Mouse (Mus musculus) limb, embryonic 13.5 days (tissue): ENCODE results near the gene Tmem179. TPM values are rescaled to one million over a fixed set of nuclear protein-coding genes. Genes with fewer than 3 reads are reported as not detected.

Source experiments
- ATAC-seq: fragments of 200-750 bp; cut with Nextera tagmentation; 2 replicates; pipeline ENCODE4 v1.8.0; 2017; ENCODE audit warnings: low read depth, moderate number of reproducible peaks, moderate TSS enrichment; ENCODE audit not compliant: low FRiP score
- H3K27ac ChIP-seq: fragments of 300-500 bp; sonication (generic); 2 replicates; pipeline ENCODE4 v1.5.1; 2015; ENCODE audit warnings: inconsistent platforms, mild to moderate bottlenecking, moderate library complexity
- H3K27me3 ChIP-seq: fragments of 300-500 bp; sonication (generic); 2 replicates; pipeline ENCODE4 v1.6.1; 2015; ENCODE audit warnings: mild to moderate bottlenecking, inconsistent platforms
- H3K36me3 ChIP-seq: fragments of 300-500 bp; sonication (generic); 2 replicates; pipeline ENCODE4 v1.6.1; 2015; ENCODE audit warnings: inconsistent platforms, mild to moderate bottlenecking, moderate library complexity
- H3K4me1 ChIP-seq: fragments of 300-500 bp; sonication (generic); 2 replicates; pipeline ENCODE4 v1.6.1; 2015; ENCODE audit warnings: inconsistent platforms
- H3K4me2 ChIP-seq: fragments of 300-500 bp; sonication (generic); replicated peaks from 2 replicates; pipeline ENCODE4 v1.6.1; 2015; ENCODE audit warnings: inconsistent platforms, mild to moderate bottlenecking, moderate library complexity
- H3K4me3 ChIP-seq: fragments of 300-500 bp; sonication (generic); 2 replicates; pipeline ENCODE4 v1.5.1; 2015; ENCODE audit warnings: moderate library complexity, mild to moderate bottlenecking, inconsistent platforms
- H3K9ac ChIP-seq: fragments of 300-500 bp; sonication (generic); 2 replicates; pipeline ENCODE4 v1.6.1; 2015; ENCODE audit warnings: mild to moderate bottlenecking, inconsistent platforms
- H3K9me3 ChIP-seq: fragments of 300-500 bp; sonication (generic); 2 replicates; pipeline ENCODE4 v1.6.1; 2016; ENCODE audit warnings: inconsistent platforms
- WGBS: fragments of 180-500 bp; shearing (Covaris S2); methylation state at CpG from one replicate; pipeline ENCODE4 v1.1.7; 2015; 5-methylcytosine and 5-hydroxymethylcytosine counted together
- polyA plus RNA-seq: library from polyadenylated mRNA; unstranded; fragments of >200 nt; fragmentation: Nextera tagmentation; extraction: Ambion mirVana; gene quantifications from 2 replicates; pipeline ENCODE4 v1.2.1, GENCODE M21; 2015

The Tmem179 gene
- polyA plus RNA-seq, 1 experiment from 2014 or later, result 0.28 TPM

DNA sequence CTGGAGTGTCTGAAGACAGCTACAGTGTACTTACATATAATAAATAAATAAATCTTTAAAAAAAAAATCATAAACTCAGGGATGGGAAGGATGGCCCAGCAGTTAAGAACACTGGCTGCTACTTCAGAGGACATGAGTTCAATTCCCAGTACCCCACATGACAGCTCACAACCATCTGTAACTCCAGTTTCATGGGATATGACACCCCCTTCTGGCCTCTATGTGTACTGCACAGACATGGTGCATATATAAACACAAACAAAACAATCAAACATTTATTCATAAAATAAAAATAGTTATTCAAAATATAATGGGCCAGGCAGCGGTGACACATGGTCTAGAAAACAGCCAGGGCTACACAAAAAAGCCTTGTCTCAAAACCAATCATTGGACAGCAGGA lies 32.7 kb upstream of the Tmem179 start:
- Histone ChIP-seq H3K9ac (no peak overlapping the region), H3K27ac (no peak overlapping the region), H3K36me3 (no peaks in the 10 kb centered on the region), H3K4me3 (no peak overlapping the region), H3K27me3 (no peaks in the 10 kb centered on the region), H3K4me2 (no peak overlapping the region), H3K4me1 (peaks cover 15% of the 10 kb centered on the region), H3K9me3 (no peaks in the 10 kb centered on the region)
- WGBS, result 94% methylated on average over 1 of the region's 1 CpGs
- ATAC-seq, result no peak

DNA sequence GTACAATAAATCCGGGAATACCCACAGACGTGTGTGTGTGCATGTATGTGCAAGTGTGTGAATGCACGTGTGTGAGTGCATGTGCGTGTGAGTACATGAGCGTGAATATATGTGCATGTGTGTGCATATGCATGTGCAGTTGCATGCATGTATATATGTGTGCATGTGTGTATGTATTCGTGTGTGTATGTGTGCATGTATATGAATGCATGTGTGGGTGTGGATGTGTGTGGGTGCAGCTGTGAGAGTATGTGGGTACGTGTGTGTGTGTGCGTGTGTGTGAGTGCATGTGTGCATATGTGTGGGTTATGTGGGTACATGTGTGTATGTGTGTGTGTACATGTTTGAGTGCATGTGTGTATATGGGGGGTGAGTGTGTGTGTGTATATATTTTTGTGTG lies 29.6 kb upstream of the Tmem179 start:
- Histone ChIP-seq H3K4me1 (peaks cover 17% of the 10 kb centered on the region), H3K9me3 (no peaks in the 10 kb centered on the region), H3K27ac (no peak overlapping the region), H3K4me2 (no peak overlapping the region), H3K27me3 (no peaks in the 10 kb centered on the region), H3K9ac (no peak overlapping the region), H3K4me3 (no peak overlapping the region), H3K36me3 (no peaks in the 10 kb centered on the region)
- no peak for ATAC-seq
- 84% methylated on average over 8 of the region's 8 CpGs for WGBS

DNA sequence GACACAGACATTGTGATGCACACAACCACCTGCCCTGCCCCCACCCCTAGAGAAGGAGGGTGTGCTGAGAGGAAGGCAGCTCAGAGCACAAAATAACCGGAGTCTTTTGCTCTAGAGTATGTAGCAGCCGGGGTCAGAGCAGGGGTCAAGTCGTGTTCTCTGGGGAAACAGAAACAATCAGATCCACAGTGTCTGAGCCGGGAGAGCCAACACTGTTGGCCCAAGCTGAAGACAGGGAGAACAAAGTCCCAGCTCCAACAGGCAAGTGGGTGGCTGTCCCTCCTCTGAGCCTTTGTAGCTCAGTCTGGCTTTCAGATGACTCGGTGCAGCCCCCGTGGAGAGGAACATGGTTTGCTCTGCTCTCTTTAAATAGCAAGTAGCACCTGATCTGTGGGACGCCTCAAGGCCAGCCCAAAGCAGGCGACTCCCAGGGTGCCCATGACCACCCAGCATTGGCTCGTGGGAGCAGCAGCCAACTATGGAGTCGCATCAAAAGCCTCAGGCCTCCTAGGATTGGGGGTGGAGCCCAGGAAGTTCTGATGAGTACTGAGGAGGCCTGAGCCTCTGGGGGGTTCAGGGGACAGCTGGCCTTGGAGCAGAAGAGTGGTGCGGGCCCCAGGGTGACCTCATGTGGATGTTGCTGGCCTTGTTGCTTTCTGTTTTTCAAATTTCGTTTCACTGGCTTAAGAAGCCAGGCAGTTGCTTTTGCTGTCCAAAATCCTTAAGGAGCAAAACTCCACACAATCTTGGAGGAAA lies 28.6 kb upstream of the Tmem179 start:
- ATAC-seq, result no peak
- no peak overlapping the region for H3K27ac ChIP-seq
- H3K36me3 ChIP-seq, result no peaks in the 10 kb centered on the region
- WGBS, result 29% methylated on average over 12 of the region's 12 CpGs
- 0 out of 2 replicates have a peak, but pooled peaks cover 3% of the 10 kb centered on the region for H3K27me3 ChIP-seq
- no peak overlapping the region for H3K4me3 ChIP-seq
- H3K9ac ChIP-seq, result 0 out of 2 replicates have a peak overlapping the region, but pooled peaks have one; percentile 20
- H3K4me2 ChIP-seq, result no peak overlapping the region
- peaks cover 17% of the 10 kb centered on the region for H3K4me1 ChIP-seq
- H3K9me3 ChIP-seq, result no peaks in the 10 kb centered on the region

DNA sequence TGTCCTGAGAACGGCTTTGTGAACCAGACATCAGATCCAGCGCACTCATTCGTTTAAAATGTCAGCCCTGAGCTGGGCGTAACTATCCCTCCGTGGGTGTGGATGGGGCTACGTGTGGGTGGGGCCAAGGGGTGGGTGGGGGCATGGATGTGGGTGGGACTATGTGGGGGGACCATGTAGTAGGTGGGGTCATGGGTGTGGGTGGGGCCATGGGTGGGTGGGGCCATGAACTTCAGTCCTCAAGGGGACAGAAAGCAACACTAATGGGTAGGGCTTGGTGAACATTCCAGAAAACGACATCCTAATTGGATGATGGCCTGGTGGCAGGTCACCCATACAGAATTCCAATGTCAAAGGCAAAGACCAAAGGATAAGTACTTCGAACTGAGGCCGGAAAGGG lies 27.4 kb upstream of the Tmem179 start:
- H3K9ac ChIP-seq, result no peak overlapping the region
- H3K4me1 ChIP-seq, result peaks cover 17% of the 10 kb centered on the region
- no peak overlapping the region for H3K4me3 ChIP-seq
- no peaks in the 10 kb centered on the region for H3K36me3 ChIP-seq
- H3K27me3 ChIP-seq, result 0 out of 2 replicates have a peak, but pooled peaks cover 4% of the 10 kb centered on the region
- 63% methylated on average over 9 of the region's 9 CpGs for WGBS
- no peak overlapping the region for H3K27ac ChIP-seq
- H3K9me3 ChIP-seq, result no peaks in the 10 kb centered on the region
- no peak overlapping the region for H3K4me2 ChIP-seq
- no peak for ATAC-seq

DNA sequence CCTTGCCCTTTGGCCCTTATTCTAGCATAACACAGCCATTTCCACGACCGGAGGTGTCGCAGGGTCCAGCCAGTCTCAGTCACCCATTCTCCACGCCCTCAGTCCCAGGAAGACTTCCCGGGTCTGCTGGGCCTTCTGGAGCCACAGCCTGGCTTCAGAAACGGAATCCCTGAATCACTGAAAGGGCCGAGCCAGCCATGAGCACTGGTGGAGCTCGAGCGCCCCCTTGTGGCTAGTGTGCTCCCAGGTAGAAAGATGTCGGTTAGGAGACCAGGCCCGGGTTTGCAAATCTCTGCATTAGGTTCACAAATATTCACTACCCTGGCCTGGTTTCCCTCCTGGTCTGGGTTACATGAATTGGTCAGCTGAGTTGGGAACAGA lies 26.4 kb upstream of the Tmem179 start:
- Histone ChIP-seq H3K36me3 (no peaks in the 10 kb centered on the region), H3K4me1 (peaks cover 17% of the 10 kb centered on the region), H3K4me2 (no peak overlapping the region), H3K9ac (no peak overlapping the region), H3K27me3 (peaks cover 7% of the 10 kb centered on the region; the same call in 1 of the 2 replicates), H3K4me3 (no peak overlapping the region), H3K27ac (no peak overlapping the region), H3K9me3 (no peaks in the 10 kb centered on the region)
- ATAC-seq, result 0 out of 2 replicates have a peak, but pooled peaks have one; percentile 33
- WGBS, result 5% methylated on average over 11 of the region's 11 CpGs

DNA sequence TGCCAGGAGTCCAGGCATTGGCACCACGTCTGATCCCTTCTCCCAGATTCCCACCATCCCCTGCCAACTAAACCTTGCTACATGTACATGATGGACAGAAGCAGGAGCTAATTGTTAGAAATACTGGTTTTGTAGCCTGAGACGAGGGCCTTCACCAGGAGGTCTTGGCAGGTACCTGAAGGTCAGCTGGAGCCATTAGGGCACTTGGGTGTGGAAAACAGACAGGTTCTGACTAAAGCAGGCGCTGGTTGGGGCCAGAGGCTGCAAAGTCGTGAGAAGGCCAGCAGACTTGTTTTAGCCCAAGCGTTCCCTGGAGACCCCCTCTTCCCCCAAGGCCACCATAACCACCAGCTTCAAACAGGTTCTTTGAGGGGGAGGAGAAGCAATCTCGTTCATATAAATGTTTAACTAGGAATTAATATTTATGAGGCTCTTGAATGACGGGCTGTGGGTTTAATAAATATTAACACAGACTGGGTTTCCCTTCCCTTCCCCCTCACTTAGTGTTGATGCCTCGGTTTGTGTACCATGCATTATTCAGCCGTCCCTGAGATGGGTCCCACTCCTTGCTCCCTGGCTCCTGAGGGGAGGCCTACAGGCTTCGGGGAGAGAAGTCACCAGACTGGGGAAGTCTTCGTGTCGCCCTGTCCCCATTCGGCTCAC lies 25.8 kb upstream of the Tmem179 start:
- no peak overlapping the region for H3K4me2 ChIP-seq
- WGBS, result 52% methylated on average over 13 of the region's 13 CpGs

DNA sequence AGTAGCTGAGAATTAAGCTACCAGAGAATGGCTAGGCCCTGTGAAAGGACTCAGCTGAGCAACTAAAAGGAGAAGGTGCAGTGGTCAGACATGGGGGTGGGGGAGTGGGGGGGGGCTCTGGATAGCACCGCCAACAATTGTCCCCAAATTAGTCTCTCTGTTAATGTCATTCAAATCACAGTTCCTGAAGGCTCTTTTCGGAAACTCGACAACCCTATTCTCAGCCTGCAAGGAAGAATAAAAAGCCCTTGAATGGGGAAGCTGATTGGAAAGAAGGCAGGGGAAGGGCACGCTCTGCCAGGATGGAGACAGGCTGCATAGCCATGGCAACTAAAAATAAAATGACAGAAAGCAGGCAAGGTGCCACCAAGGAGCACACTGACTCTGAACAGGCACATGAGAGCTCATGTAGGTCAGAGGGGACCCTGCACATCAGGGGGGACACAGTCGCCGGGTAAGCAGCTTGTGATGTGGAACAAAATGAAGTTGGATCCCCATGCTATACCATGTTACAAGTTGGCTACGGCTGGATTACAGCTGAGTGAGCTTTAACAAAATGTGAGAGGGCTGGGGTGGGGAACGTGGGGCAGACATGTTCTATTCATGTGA lies 25.0 kb upstream of the Tmem179 start:
- H3K9ac ChIP-seq, result no peak overlapping the region
- no peaks in the 10 kb centered on the region for H3K9me3 ChIP-seq
- ATAC-seq, result no peak
- peaks cover 17% of the 10 kb centered on the region for H3K4me1 ChIP-seq
- H3K27ac ChIP-seq, result no peak overlapping the region
- H3K4me2 ChIP-seq, result no peak overlapping the region
- H3K27me3 ChIP-seq, result peaks cover 7% of the 10 kb centered on the region; the same call in 1 of the 2 replicates
- H3K36me3 ChIP-seq, result no peaks in the 10 kb centered on the region
- WGBS, result 79% methylated on average over 8 of the region's 8 CpGs
- no peak overlapping the region for H3K4me3 ChIP-seq

More for the DNA sequence above, 25.8 kb upstream of the Tmem179 start:
- Histone ChIP-seq H3K4me3 (no peak overlapping the region), H3K4me1 (peaks cover 17% of the 10 kb centered on the region), H3K36me3 (no peaks in the 10 kb centered on the region), H3K27ac (no peak overlapping the region), H3K27me3 (peaks cover 7% of the 10 kb centered on the region; the same call in 1 of the 2 replicates), H3K9ac (no peak overlapping the region), H3K9me3 (no peaks in the 10 kb centered on the region)
- no peak for ATAC-seq

DNA sequence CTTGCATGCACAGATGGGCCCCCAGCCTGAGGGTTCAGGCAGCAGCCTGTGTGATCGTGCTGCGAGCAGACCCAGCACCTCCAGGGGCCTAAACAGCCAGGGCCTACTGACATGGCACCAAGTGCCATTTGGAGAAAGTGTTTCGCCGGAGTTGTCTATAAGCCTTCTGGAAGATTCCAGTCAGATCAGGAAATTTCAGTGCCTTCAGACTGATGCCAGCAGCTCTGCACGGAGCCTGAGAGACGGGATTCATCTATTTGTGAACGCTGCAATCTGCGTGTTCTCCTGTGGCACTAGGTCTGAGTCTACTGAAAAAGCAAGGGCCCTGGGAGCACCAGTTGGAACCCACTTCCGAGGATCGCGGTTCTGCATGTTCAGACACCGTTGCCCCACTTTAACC lies 23.8 kb upstream of the Tmem179 start:
- Histone ChIP-seq H3K4me2 (no peak overlapping the region), H3K27ac (no peak overlapping the region), H3K9ac (no peak overlapping the region), H3K36me3 (no peaks in the 10 kb centered on the region), H3K4me3 (no peak overlapping the region), H3K9me3 (no peaks in the 10 kb centered on the region), H3K27me3 (peaks cover 7% of the 10 kb centered on the region; the same call in 1 of the 2 replicates), H3K4me1 (peaks cover 12% of the 10 kb centered on the region)
- 87% methylated on average over 12 of the region's 12 CpGs for WGBS
- no peak for ATAC-seq

DNA sequence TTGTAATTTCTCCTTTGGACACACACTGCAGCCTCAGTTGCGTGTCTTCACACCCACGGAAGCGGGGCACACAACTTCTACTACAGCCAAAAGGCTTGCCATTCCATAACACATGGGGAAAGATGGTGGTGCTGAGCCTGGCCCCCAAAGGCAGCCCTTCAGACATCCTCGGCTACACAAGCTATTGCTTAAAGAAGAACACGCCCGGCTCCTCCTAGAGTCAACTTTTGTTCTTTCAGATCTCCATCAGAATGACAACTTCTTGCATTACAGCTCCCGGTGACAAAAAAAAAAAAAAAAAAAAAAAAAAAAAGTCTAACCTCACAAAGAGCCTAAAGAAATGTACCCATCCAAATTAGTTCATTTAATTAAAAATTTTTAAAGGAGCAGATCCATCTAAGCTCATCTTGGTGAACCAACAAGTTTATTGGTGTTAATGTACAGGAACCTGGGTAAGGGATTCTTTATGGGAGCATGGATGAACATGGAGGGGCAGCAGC lies 23.0 kb upstream of the Tmem179 start:
- 90% methylated on average over 7 of the region's 7 CpGs for WGBS

DNA sequence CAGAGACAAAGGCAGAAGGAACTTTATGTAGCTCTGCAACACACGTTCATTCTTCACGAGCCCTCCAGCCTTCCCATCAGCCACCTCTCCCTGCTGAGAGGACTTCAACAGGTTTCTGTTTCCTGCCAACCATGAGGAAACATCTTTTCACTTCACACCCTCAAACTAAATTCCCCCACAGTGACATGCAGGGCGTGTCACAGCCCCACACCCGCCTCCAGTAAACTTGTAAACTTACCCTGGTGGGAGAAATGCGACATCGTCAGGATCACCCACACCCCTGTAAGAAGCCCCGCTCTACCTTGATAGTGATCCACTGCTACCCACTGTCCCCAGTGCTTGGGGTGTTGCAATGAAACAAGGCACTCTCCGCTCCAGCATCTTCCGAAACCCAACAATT lies 21.8 kb upstream of the Tmem179 start:
- Histone ChIP-seq H3K27ac (no peak overlapping the region), H3K4me1 (peaks cover 6% of the 10 kb centered on the region; the same call in 1 of the 2 replicates), H3K27me3 (peaks cover 12% of the 10 kb centered on the region; the same call in 1 of the 2 replicates), H3K4me2 (no peak overlapping the region), H3K4me3 (no peak overlapping the region), H3K9me3 (no peaks in the 10 kb centered on the region), H3K36me3 (no peaks in the 10 kb centered on the region), H3K9ac (no peak overlapping the region)
- no peak for ATAC-seq
- 73% methylated on average over 9 of the region's 9 CpGs for WGBS

More for the DNA sequence above, 23.0 kb upstream of the Tmem179 start:
- H3K4me1 ChIP-seq, result peaks cover 6% of the 10 kb centered on the region; the same call in 1 of the 2 replicates
- no peak overlapping the region for H3K27ac ChIP-seq
- no peak overlapping the region for H3K4me2 ChIP-seq
- H3K27me3 ChIP-seq, result peaks cover 11% of the 10 kb centered on the region; the same call in 1 of the 2 replicates
- ATAC-seq, result no peak
- H3K36me3 ChIP-seq, result no peaks in the 10 kb centered on the region
- H3K4me3 ChIP-seq, result no peak overlapping the region
- H3K9me3 ChIP-seq, result no peaks in the 10 kb centered on the region
- no peak overlapping the region for H3K9ac ChIP-seq

DNA sequence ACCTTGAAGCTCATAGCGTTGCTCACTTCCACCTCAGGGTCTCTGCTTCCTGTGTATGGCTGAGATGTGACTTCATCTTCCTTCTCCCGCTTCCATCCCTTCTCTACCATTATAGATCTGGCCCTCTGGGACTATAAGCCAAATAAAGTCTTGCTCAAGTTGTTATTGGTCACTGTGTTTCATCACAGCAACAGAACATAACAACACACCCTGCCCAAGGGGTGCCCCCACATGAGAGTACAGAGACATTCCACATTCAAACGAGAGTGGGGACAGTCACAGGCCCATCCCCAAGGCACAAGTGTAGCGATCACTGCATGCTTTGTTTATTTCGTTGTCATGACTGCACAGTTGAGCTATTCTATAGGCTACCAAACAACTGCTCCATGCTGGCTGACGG lies 20.7 kb upstream of the Tmem179 start:
- Histone ChIP-seq H3K27me3 (peaks cover 18% of the 10 kb centered on the region), H3K36me3 (no peaks in the 10 kb centered on the region), H3K4me1 (0 out of 2 replicates have a peak, but pooled peaks cover under 1% of the 10 kb centered on the region), H3K9ac (no peak overlapping the region), H3K9me3 (no peaks in the 10 kb centered on the region), H3K27ac (no peak overlapping the region), H3K4me2 (no peak overlapping the region), H3K4me3 (no peak overlapping the region)
- 78% methylated on average over 6 of the region's 6 CpGs for WGBS
- no peak for ATAC-seq

DNA sequence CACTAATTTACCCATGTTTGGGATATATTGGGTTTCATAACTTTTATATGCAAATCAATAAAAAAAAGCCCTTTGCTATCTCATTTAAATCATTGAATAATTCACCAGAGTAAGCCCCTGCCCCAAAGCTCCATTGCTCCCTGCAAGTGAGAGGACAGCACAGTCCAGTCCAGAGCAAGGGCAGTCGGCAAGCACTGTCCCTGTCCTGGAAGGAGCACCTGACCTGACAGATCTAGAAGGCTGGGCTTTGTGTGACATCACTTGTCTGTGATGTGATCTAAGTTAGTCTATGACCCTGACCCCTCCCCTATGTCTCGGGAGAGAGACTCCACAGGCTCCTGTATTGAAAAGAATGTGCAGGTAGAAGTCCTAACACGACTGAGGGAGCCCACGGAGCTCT lies 17.2 kb upstream of the Tmem179 start:
- H3K9ac ChIP-seq, result no peak overlapping the region
- no peaks in the 10 kb centered on the region for H3K36me3 ChIP-seq
- H3K4me1 ChIP-seq, result no peaks in the 10 kb centered on the region
- ATAC-seq, result no peak
- 57% methylated on average over 4 of the region's 4 CpGs for WGBS
- H3K9me3 ChIP-seq, result no peaks in the 10 kb centered on the region
- no peak overlapping the region for H3K4me3 ChIP-seq
- no peak overlapping the region for H3K27ac ChIP-seq
- H3K4me2 ChIP-seq, result no peak overlapping the region
- H3K27me3 ChIP-seq, result peaks cover 13% of the 10 kb centered on the region
